Mouse (Mus musculus) common myeloid progenitor, adult 5-6 weeks (primary cell): ENCODE measurements around the gene Ikzf4. TPM values are rescaled to one million over a fixed set of nuclear protein-coding genes. Genes with fewer than 3 reads are reported as not detected.
"Not testable (repeated sequence)": the region's sequence is repeated elsewhere in the genome, so short reads cannot be mapped to it uniquely, and the experiment has no call there.

Experiments
- ATAC-seq: replicated peaks from 2 replicates; pipeline ENCODE4 v1.8.0; 2016; ENCODE audit warnings: low read depth, mild to moderate bottlenecking, moderate TSS enrichment, inconsistent platforms; ENCODE audit not compliant: poor library complexity, severe bottlenecking
- total RNA-seq: library from RNA; stranded (forward); fragments of 200-1000, 187-1606 nt; gene quantifications from 2 replicates; pipeline ENCODE4 v1.2.3, GENCODE M21; 2017

The Ikzf4 gene
- total RNA-seq, 1 experiment from 2014 or later, result not detected

GRCm38 (mm10) chr10:128615798-128616448, 29.9 kb downstream of the Ikzf4 start:
- not testable (repeated sequence) for ATAC-seq

- no peak for ATAC-seq
Measured at GRCm38 (mm10) chr10:128614934-128615333, 30.9 kb downstream of the Ikzf4 start.

- ATAC-seq, result not testable (repeated sequence)
Measured at GRCm38 (mm10) chr10:128613820-128614219, 32.0 kb downstream of the Ikzf4 start.

- peak; percentile 20; the same call in 1 of the 2 replicates for ATAC-seq
Measured at GRCm38 (mm10) chr10:128613154-128613440, 32.7 kb downstream of the Ikzf4 start.

- ATAC-seq, result peak; percentile 97
Measured at GRCm38 (mm10) chr10:128612433-128613153, 33.2 kb downstream of the Ikzf4 start.

- no peak for ATAC-seq
Measured at GRCm38 (mm10) chr10:128606483-128606882, 39.3 kb downstream of the Ikzf4 start.

GRCm38 (mm10) chr10:128602470-128603128, 43.2 kb downstream of the Ikzf4 start:
- ATAC-seq, result 0 out of 2 replicates have a peak, but pooled peaks have one; percentile 25

- no peak for ATAC-seq
Measured at GRCm38 (mm10) chr10:128601499-128601898, 44.3 kb downstream of the Ikzf4 start.

- no peak for ATAC-seq
Measured at GRCm38 (mm10) chr10:128598476-128598875, 47.3 kb downstream of the Ikzf4 start.

GRCm38 (mm10) chr10:128592797-128593196, 53.0 kb downstream of the Ikzf4 start:
- no peak for ATAC-seq

- no peak for ATAC-seq
Measured at GRCm38 (mm10) chr10:128591436-128591835, 54.4 kb downstream of the Ikzf4 start.

- peak; percentile 53 for ATAC-seq
Measured at GRCm38 (mm10) chr10:128590193-128590690, 55.5 kb downstream of the Ikzf4 start.

GRCm38 (mm10) chr10:128589464-128590192, 56.2 kb downstream of the Ikzf4 start, which contains the start of gene Erbb3:
Gene Erbb3 (minus strand): TSS chr10:128589652.
- peak; percentile 60 for ATAC-seq

- no peak; the same call in 1 of the 2 replicates for ATAC-seq
Measured at GRCm38 (mm10) chr10:128588775-128589463, 56.9 kb downstream of the Ikzf4 start.

GRCm38 (mm10) chr10:128588136-128588535, 57.7 kb downstream of the Ikzf4 start:
- no peak for ATAC-seq

- ATAC-seq, result no peak
Measured at GRCm38 (mm10) chr10:128587697-128588096, 58.1 kb downstream of the Ikzf4 start.

- ATAC-seq, result no peak
Measured at GRCm38 (mm10) chr10:128587120-128587519, 58.7 kb downstream of the Ikzf4 start.

- ATAC-seq, result no peak
Measured at GRCm38 (mm10) chr10:128586546-128586945, 59.2 kb downstream of the Ikzf4 start.

GRCm38 (mm10) chr10:128584386-128584785, 61.4 kb downstream of the Ikzf4 start:
- ATAC-seq, result no peak

GRCm38 (mm10) chr10:128583644-128584043, 62.1 kb downstream of the Ikzf4 start:
- no peak; the same call in 1 of the 2 replicates for ATAC-seq
